Mouse (Mus musculus): ENCODE results near the gene Grb14.

Grb14 gene

DNA sequence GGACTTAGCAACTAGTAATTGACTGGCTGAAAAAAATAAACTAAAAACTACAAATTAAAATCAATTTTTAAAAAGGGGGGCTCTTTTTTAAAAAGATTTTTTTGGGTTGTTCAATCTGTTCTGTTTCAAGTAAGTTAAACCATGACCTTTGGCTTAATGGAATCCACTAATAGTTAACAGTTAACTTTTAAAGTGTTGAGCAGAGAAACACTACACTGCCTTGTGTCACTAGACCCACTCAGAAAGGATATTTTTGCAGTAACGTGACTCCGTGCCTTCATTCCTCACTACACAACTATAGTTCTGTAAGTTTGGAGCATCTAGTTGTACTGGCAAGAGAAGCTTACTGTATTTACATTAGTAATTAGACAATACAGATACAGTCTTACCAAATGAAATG lies 50.2 kb downstream of the Grb14 start:
- no peak for DNase-seq (ENCODE audit: low spot score)

DNA sequence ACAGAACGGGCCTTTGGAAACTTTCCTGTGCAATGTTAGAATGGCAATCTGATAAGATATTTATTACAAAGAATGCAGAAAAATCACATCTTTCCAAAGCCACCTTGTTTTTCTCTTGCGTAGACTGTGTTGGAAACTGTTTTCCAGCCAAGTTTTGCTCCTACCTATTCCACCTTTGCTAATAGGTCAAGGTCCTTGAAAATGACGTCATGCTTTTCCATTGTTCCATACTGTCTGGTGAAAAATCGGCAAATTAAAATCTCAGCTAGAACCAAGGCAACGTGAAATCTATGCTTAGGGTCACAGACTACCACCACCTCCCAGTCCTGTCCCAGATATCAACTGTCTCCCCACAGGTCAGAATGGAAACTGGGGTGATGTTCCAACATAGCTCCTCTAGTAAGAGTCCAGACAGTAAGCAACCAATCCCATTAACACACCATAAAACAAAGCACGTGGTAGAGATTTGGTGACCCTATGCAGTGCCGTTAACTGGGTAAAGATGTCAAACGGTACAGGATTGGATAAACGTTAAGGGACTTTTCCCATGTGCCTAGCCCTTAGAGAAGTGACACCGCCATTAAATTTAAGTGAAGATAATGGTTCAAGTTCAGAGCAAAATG lies 50.9 kb downstream of the Grb14 start:
- no peak for DNase-seq (ENCODE audit: low spot score)

DNA sequence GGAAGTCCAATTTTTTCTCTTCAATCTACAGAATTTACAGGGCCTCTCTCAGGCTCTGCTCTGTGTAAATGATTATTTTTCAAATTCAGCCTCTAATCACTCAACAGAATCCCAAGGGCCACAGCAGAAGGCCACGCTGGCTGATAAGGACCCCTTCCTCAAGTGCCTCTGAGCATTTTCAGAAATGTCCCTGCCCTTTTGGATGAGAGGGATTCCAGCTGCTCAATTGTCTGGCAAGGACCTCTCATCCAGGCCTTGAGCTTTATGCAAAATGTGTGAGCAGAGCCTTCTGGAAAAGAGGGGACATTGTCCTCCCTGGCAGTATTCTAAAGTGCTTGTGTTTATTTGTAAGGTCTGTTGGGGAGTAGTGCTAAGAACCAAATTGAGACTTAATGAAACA lies 51.7 kb downstream of the Grb14 start:
- DNase-seq (ENCODE audit: low spot score), result no peak

DNA sequence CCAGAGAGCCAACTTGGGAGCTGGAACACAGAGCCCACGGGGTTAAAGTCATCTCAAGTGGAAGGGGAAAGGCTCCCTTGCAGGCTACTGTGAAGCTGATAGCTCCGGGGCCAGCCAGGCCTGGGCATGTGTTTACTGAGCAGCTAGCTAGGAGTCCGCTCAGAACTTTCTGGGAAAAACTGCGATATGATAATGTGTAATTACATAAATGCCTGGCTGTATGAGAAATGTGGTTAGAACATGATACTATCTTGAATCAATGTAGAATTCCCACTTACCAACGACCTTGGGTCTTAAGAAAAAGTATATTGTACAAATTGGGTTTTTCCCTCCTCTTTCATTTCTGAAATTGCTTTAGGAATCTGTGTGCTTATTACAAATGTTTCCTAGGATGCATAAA lies 53.0 kb downstream of the Grb14 start:
- DNase-seq (ENCODE audit: low spot score), result no peak

DNA sequence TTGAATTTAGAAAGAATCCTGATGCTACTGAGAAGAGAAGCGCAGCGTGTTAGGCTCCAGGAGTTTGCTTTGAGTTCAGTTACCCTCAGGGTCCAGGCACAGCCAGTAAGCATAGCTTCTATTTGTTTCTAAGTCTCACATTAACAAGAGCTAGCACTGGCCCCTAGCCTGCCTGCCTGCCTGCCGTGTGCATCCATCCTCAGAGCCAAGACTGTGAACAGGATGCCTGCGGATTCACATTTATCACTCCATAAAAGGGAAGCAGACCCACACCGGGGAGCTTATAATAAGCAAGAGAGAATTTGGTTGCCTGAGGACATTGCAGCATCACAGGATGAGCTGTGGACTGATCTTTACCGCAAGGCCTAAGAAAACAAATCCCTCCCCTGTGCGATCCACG lies 53.8 kb downstream of the Grb14 start:
- DNase-seq (ENCODE audit: low spot score), result no peak

DNA sequence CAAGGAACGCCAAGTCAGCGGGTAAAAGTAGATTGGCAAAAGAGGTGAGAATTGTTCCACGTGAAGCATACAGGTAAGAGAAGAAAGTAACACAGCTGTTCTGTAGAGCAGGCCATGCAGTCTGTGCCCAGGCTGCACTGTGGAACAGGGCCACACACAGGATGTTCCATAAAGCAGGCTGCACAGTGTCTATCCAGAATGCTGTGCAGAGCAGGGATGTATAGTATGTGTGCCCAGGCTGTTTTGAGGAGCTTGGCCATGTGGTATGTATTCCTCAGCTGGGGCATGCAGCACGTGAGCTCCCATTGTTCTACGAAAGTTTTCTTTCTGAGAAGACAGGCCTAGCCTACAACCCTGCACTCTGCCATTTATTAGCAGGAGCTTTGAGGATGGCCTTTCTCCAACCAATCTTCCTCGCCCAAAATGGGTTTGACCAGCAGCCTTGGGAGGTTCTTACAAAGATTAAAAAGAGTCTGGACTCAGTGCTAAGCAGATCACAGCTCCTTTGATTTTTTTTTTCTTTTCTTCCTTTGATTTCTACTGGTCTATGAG lies 57.8 kb downstream of the Grb14 start:
- DNase-seq (ENCODE audit: low spot score), result no peak

DNA sequence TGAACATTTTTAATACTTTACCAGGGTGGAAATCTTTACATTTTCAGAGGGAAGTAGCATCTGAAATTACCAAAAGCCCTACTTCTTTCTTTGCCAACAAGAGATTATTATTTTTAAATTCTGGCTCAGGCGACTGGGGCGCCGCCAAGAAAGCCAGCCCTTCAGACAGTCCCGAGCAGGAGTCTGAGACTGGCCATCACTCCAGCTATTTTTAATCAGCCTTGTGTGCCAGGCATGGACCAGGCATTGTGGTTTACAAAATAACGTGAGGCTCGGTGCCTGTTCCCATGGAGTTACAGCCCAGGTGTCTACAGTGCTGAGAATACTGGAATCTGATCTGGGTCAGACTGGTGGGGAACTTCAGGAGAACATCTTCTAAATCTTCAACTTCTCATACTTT lies 58.5 kb downstream of the Grb14 start:
- no peak for DNase-seq (ENCODE audit: low spot score)

DNA sequence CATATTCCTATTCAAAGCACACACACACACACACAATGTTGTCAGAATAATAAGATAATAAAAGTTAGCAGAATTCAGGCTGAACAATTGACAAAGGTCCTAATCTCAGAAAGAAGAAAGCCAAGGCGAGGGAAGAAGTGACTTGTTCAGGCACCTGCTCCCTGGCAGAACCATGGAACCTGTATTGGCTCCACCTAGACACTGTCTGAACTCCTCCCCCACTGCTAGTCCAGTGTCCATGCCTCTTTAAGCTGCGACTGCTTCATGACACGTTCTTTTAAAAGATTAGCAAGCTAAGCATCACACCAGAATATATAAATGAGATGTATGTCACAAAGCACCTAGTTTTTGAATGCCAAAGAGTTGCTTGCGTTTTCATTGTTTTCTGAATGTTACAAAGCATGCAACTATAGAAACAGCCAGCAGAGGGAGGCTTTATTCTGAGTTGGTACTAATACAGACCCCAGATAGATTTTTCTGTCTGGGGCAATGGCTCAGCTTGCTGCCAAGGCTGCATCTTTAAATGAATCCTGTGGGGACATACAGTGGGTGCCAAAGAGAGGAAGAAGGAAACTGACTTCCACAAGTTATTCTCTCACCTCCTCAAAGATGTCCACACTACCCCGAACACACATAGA lies 59.4 kb downstream of the Grb14 start:
- DNase-seq (ENCODE audit: low spot score), result no peak

DNA sequence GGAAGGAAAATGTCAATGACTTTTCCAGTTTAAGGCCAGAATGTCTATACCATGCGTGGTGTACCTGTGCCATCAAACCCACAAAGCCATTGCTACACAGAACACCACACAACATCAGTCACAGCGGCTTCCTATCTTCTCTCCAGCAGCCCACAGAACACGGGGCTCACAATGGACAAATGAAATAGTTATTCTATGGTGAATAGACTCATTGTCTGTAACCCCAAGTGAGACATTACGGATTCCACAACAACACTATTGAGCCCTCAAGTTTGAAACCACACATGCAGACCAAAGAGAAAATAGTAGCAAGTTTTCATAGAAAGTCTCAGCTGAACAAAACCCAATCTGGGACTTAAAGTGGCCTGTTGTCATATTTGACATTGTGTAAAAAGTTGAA lies 62.6 kb downstream of the Grb14 start:
- DNase-seq (ENCODE audit: low spot score), result no peak

DNA sequence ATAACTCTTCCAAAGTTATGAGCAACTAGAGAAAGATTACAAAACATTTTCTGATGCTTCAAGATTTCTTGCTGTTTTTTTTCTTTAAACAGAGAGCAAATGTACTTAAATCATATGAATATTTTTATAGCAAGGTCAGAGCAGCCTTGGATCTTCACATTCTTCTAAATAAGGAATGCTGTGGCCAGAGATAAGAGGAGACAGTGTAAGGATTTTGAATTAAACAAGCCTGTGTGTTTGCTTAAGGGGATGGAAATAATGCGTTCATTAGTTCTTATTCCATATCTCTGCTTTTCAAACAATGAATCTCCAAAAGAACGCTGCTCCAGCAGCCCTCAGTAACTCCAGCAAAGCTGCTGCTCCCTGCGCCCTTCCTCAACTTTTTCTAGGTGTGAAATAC lies 63.4 kb downstream of the Grb14 start:
- DNase-seq (ENCODE audit: low spot score), result no peak

DNA sequence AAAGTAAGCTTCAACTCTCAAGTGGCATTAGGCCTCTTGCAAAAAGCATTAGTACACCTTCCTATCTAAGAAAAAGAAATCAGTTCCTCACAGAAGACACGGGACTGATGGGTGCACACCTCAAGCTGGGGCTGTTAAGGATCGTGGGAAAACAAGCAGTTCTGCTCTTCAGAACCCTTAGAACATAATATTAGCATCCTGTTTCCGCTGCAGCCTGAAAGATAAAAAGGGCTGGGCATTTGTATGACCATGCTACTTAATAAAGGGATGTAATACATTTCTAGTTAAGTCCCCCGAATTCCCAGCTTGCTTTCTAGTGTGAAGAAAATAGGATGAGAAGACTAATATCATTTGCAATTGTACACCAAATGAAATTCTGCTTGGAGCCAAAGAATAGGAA lies 65.1 kb downstream of the Grb14 start:
- no peak for DNase-seq (ENCODE audit: low spot score)

DNA sequence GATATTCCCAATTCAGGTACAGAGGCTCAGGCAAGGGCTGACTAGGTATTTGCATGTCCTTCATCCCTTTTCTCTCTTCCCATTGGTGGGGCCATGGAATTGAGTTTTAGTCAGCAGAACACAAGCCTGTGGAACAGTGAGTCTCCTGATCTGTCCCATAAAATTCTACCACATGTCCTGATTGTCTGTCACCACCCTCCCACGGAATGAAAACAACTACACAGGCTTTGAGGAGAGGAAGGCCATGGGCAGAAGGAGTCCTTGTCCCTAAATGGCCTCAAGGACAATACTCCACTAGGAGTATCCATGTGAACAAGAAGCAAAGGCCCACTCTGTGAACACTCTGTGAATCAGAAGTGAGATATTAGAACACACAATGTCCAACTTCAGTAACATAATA lies 69.3 kb downstream of the Grb14 start:
- DNase-seq (ENCODE audit: low spot score), result no peak

DNA sequence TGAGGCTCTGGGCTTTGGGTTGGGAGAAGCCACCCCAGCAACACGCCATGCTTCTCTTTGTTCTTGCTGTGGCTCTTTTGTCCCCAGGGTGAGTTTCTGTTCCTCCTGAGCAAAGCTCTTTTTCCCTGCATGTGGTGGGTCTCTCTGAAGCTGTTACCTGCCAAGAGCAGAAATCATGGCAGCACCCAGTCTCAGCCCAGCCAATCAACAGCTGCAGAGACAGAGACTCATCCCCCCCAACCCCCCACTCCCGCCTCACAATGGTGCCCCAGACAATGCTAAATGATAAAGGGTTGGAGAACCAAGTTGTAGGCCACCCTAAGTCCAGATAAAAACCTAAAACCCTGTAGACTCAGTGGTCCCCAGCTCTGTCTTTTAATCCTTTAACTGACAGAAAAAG lies 75.6 kb downstream of the Grb14 start:
- DNase-seq (ENCODE audit: low spot score), result no peak

DNA sequence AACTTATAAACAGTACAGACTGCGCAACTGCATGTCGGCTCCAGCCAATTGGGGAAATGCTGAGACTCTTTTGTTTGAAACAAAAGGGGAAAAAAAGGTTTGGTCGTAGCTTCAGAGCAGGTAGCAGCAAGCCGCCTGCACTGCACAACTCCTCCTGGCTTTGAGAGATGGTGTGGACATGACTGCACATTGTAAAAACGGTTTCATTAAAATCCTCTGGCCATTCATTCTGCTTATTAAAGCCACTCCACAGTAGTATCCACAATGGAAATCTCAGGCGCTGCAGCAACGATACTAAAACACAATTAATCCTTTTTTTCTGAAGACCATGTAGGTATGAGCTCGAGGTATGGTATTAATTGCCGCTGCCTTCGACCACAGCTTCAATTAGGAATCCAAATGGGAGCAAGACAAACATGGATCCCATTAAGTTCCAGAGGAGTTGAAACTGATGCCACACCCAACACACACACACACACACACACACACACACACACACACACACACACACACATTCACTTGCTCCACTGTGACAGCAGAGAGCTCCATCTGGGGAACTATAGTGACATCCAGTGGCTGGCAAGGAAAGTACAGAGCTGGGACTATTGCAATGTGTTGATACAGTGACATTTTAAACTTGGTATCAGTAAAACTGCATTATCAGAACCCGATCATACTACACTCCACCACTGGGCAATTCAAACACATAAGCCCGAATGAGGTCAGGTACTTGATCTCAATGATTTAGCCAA lies 76.2 kb downstream of the Grb14 start:
- no peak for DNase-seq (ENCODE audit: low spot score)

DNA sequence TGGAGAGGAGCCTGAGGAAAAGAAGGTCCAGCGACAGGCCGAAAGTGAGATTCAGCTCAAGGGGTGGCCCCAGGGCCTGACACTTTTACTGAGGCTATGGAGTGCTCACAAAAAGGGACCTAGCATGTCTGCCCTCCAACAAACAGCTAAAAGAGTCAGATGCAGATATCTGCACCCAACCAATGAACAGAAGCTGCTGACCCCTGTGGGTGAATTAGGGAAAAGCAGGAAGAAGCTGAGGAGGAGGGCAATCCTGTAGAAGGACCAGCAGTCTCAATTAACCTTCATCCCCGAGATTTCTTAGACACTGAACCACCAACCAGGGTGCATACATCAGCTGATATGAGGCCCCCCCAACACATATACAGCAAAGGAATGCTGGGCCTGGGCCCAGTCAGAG lies 77.3 kb downstream of the Grb14 start:
- no peak for DNase-seq (ENCODE audit: low spot score)

DNA sequence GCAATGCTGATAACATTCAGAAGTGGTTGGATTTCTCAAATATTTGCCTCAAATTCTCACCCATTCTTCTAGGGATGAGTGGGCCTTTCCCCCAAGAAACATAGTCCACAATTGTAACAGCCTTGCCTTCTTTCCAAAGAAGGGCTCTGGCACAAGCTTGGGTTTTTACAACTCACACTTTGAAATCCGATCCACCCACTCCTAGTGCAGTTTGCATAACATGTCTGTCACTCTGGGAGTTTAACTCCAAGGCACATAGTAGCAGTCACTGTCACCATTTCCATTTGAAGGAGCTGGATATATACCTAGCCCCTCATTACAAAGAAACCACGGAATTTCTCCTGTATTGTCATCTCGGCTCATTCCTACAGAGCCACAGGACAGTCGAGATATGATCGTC lies 103.9 kb downstream of the Grb14 start:
- DNase-seq (ENCODE audit: low spot score), result no peak

DNA sequence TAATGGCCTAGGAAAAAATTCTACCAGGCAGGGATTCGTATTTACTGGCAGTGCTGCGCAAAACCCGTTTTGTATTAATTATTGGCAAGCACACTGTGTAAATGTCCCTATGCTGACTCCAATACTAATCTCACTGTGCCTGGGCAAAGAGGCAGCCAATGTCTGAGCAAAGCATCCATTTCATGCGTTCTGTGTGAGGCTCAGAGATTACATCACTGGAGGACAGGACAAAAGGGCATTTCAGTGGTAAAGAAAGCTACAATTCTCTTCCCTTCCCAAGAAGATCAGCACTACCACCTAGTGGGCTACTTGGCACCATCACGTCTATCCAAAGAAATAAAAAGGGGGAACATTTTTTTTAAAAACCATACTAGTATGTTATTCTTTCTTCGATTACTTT lies 109.3 kb downstream of the Grb14 start:
- no peak for DNase-seq (ENCODE audit: low spot score)

DNA sequence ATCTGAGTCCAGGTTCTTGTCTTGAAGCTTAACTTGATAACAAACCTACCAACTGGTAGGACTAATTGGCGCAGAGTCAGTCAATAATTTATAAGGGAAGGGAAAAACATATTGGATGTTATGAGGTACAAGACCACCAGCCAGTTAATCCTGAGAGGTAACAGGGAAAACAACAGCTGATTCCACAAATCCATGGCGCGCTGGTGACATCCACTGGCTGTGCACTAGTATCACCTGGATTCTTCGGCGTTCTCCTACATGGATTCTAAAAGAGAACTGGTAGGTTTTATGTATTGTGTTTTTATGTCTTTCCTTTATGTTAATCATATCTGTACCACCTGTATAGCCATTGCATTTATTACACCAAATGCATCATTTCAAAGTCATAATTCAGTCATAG lies 119.9 kb downstream of the Grb14 start:
- no peak for DNase-seq (ENCODE audit: low spot score)

DNA sequence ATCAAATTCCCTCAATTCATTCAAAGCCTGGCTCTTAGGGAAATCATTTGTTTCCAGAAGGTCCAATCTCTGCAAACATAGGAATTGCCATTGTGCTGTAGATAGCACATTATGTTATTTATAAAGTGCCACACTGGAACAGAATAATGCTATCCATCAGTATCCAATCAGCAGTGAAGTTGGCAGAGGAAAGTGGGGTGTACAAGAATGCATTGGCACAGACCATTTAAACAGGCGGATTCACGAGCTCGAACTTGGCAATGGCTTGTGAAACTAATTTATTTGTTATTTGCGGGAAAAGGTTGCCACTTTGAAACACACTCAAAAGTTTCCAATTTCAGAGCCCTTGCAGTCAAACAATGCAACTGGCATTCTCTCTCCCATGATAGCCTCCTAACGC lies 126.9 kb downstream of the Grb14 start:
- DNase-seq (ENCODE audit: low spot score), result no peak

DNA sequence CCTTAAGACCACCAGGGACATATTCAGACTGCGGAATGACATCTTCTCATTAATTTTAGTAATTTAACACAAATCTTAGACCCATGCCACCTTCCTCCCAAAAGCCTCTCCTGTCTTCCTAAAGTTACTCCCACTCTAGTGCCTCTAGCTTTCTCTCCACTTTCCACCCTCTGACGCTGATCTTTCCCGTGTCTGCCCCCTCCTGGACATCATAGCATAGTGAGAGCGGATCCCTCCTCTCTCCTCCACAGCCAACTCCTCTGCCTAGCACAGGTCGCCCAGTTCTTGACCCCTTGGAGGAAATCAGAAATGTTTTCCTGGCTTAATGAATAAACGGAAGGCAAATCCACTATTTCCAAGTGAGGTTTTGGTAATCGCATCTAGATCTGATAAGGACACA lies 131.6 kb downstream of the Grb14 start:
- DNase-seq (ENCODE audit: low spot score), result no peak

DNA sequence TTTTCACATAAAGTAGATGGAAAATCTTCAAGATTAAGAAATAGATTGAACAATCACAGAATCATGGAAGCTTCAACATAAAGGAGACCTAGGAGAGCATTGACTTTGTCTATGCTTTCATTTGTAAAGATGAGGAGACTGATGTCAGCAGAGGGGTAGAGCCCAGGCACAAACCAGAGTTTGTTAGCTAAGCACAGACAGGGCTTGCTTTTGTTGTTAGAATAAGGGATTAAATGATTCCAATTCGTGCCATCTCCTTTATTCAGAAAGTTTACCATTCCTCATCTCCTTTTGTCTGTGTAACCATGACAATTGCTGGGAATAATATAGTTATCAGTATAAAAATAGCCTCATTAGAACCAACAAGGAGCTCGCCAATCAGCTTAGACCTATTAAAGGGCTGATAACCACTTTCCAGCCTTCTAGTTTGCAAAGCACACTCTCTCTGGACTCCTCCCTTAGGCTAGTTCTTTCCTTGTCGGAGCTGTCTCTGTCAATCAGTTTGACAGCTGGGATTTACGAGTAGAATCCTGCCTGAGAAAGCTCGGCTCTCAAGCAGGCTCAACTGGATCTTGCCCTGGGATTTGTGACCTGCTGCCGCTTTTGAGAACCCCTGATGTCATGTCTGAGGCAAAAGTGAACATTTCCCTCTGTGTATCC lies 137.6 kb downstream of the Grb14 start:
- DNase-seq (ENCODE audit: low spot score), result no peak

DNA sequence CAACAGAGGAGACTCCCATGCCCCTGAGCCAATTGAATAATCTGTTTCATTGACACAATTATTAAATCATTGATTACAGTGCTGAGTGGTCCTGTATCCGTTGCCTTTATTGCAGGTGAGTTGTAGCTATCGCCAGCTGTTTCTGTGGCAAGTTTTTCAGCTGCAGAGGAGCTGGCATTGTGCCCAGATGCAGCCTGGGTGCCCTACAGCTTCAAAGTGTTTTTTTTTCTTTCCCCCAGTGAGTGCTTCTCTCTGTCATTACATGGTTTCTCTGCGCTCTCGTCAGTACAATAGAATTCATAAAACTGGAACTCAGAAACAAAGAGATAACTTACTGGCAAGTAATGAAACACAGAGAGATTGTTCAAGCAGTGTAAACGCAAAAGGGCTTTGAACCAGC lies 139.1 kb downstream of the Grb14 start:
- DNase-seq (ENCODE audit: low spot score), result no peak

DNA sequence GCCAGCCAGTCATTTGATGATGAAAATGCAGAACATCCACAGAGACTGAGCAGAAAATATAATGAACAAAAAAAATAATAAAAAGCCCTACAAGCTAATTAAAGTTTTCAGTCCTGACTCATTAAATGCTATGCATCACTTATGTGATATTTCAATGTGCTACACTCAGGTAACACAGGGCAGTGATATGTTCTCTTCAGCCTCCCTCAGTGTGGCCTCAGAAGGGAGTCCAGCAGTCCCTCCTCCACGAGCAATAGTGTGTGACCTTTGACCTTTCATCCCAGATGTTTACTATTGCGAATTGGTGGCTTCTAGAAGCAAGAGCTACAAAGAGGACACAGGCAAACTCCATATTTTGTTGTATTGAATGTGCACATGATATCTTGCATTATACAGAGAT lies 146.5 kb downstream of the Grb14 start:
- DNase-seq (ENCODE audit: low spot score), result no peak
